Mouse (Mus musculus) naive thymus-derived CD4-positive, alpha-beta T cell, adult 2 months (primary cell): ENCODE data around the gene Stxbp4.
A peak's percentile ranks its signal among the peaks of the same experiment; 100 is the strongest.

Experiments
- DNase-seq: peaks from one replicate; pipeline ENCODE4 v3.0.0-alpha.2; 2011; ENCODE audit warnings: low read depth

Stxbp4 gene

GRCm38 (mm10) chr11:90650231-90650885 is 12.5 kb upstream of the Stxbp4 start:
- DNase-seq, result no peak

DNA sequence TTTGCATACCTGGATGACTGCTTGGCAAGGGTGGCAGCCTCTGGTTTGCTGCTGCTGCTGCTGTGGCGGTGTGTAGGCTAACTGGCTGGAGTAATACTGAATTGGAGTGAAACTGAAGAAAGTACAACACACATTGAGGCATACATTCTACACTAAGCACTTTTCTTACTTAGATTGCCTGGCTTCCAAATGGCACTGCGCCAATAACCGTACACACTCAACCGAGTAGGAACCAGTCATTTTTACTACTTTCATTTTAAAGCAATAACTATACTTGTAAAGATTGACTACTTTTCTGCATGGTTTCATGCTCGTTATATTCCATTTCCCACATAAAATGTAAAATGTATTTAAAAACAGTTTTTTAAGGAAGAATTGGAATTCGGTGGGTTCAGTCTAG is 11.9 kb upstream of the Stxbp4 start:
- DNase-seq, result no peak

GRCm38 (mm10) chr11:90638312-90638830 is 487 bp upstream of the Stxbp4 start:
- no peak for DNase-seq

DNA sequence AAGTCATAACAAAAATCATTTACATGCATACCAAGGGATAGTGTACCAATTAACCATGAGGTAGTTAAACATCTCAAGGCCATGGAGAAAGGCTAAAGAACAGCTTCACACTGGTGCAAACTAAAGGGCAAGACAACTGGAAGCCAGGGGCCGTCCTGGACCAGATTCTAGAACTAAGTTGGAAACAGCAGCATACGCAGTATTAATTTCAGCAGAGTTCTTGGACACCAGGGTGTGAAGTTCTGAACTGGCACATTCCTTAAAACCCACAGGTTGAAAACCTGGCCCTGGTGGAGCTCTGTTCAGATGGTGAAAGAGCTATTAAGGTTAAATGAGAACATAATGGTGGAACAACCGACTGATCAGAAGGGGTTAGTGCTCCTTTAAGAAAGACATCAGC is 3.2 kb downstream of the Stxbp4 start:
- DNase-seq, result no peak

GRCm38 (mm10) chr11:90632480-90632879 is 5.4 kb downstream of the Stxbp4 start:
- no peak for DNase-seq

- DNase-seq, result no peak
These were observed 10.1 kb downstream of the Stxbp4 start for GRCm38 (mm10) chr11:90627751-90628150.

DNA sequence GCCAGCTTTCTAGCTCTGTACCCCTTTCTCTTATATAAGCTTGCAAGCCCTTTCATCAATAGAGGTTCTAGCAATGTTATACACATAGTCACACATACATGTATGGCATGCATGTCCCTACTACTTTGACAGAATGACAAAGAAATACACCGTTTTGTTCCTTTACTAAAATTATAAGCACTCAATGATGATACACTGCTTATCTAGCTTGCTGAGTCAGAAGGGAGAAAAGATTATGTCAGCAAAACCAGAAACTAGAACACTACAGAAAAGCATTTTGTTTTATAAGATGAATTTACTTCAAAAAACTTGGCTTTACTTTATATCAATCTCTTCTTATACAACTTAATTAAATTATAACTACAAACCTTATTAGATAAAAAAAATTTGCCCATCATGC is 12.7 kb downstream of the Stxbp4 start:
- no peak for DNase-seq

DNA sequence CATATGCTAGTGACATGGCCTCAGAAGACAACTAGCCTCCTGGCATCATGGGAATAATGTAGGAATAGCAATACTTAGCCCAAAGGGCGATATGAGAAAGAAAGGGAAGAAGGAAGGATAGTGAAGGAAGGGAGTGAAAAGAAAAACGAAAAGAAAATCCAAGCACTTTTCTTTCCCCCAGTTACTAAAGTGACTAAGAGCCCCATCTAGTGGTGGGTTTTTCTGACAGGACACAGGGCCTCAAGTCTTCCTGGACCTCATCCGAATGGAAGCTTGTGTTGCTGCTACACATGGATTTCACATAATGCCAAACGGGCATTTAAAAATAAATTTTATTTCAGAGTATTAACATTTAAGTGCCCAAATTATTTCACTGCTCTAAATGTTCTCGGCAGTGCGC is 14.4 kb downstream of the Stxbp4 start:
- DNase-seq, result peak; percentile 55

DNA sequence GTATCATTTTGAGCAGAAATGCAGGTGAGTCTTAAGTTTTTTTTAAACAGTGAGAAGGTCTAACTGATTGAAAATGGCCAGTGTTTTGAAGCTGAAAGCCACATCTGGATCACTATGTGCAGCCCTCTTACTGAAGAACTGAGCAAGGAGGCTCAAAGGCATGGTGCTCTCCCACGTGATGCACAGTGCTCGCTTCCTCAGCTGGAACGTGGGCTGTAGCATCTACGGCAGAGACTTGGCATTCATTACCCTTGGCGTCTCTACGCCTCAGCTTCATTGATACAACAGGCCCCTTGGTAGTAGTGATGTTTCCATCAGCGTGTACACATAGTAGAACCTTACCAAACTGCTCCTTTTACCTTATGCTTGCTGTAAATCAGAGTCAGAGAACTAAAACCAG is 15.4 kb downstream of the Stxbp4 start:
- DNase-seq, result no peak

- no peak for DNase-seq
These were observed 15.8 kb downstream of the Stxbp4 start for GRCm38 (mm10) chr11:90622044-90622443.

GRCm38 (mm10) chr11:90616431-90616830 is 21.5 kb downstream of the Stxbp4 start:
- DNase-seq, result peak; percentile 55

- DNase-seq, result no peak
These were observed 23.1 kb downstream of the Stxbp4 start for GRCm38 (mm10) chr11:90614743-90615142.

- no peak for DNase-seq
These were observed 25.8 kb downstream of the Stxbp4 start for GRCm38 (mm10) chr11:90612118-90612517.

- DNase-seq, result no peak
These were observed 34.8 kb downstream of the Stxbp4 start for GRCm38 (mm10) chr11:90603066-90603465.

DNA sequence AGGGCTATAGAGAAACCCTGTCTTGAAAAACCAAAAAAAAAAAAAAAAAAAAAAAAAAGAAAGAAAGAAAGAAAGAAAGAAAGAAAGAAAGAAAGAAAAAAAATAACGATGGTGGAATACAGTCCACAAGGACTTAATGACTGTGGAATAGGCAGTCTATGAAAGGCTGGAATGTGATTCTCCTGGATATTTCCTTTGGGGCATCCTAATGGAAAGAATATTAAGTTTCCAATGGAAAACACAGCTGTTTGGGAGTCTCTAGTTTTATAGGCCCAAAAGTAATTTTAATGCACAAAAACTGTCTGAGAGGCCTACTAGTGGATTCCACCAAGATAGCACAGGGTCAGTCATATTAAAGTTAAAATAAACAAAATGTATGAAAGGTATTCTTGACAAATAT is 42.1 kb downstream of the Stxbp4 start:
- DNase-seq, result no peak

- DNase-seq, result no peak
These were observed 46.9 kb downstream of the Stxbp4 start for GRCm38 (mm10) chr11:90590996-90591395.

DNA sequence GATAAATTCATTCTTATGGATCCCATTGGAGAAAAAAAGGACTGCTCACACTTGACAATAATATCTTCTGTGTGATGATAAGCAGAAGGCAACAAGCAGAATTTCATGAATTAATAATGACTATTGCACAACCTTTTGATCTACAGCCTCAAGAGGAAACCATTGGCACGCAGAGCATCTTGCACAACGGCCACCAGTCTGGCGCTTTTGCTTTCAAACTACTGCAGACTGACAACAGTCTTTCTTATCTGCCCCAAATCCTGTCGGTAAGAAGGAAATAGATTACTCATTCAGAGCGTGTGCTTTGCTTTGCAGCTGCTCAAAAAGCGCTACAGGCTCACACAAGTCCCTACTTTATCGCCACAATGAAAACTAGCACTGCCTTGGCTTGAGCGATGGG is 51.7 kb downstream of the Stxbp4 start:
- DNase-seq, result no peak

DNA sequence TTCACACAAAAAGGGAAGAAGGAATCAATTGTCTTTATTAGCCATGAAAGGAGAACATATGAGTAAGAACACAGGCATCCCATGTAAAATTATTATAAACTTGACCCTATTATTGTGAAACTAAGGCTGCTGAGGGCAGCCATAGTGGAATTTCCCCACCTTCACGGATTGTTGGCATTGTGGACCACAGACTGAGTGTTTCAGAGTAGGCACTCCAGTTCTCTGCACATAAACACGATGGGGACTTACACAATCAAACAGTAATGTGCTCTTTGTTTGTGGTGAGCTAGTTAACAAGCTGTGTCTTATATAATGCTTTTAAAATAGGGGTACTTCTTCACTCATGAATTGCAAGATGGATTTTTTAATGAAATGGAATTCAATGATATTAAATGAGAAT is 52.1 kb downstream of the Stxbp4 start:
- no peak for DNase-seq

GRCm38 (mm10) chr11:90577057-90577780 is 60.7 kb downstream of the Stxbp4 start:
- DNase-seq, result no peak

DNA sequence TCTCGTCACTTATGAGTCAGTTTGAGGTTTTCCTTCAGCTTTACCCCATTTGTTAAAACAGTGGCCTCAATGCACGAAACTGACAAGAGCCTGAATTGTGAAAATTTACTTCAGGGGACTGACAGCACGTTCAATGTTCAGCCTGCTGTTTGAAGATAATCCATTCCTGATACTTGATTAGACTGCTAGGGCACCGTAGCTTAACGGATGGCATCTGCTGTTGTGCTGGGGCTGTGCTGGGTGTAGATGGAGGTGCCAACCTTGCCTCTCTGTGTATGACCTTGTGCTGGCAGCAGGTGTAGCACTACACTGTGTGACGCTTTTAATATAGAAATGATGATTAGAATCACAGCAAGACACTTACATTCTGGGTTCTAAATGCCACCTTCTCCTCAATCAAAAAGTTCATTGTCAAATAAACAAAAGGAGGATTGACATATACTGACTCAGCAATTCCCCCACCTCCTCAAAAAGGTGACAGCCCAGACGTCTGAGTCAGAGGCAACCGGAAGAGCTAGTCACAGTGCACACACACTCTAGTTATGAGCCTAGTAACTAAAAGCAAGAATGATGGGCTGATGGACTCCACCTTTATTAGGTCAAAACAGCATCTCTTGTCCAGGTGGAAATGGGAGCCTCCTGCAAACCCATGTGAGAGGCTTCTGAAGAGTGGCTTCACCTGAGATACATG is 61.5 kb downstream of the Stxbp4 start:
- no peak for DNase-seq

DNA sequence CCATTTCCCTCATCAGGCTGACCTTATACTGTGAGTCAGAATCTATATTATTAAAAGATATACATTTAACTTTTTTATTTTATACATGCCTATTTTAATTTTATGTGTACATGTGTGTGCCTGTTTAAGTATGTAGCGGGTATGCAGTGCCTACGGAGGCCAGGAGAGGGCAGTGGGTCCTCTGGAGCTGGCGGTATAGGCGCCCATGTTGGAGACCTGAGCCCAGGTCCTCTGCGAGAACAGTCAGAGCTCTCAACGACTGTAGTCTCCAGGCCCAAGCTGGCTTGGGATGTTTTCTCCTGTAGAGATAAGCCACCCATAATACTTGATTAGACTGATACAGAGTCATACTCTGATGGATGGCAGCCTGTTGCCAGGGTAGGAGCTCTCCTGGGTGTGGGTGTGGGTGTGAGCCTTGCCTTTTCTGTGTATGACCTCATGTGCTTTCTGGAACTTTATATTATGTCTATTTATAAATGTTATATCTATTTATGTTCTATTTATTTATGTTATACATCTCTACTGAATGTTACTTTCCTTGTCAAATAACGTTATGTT is 62.3 kb downstream of the Stxbp4 start:
- no peak for DNase-seq

DNA sequence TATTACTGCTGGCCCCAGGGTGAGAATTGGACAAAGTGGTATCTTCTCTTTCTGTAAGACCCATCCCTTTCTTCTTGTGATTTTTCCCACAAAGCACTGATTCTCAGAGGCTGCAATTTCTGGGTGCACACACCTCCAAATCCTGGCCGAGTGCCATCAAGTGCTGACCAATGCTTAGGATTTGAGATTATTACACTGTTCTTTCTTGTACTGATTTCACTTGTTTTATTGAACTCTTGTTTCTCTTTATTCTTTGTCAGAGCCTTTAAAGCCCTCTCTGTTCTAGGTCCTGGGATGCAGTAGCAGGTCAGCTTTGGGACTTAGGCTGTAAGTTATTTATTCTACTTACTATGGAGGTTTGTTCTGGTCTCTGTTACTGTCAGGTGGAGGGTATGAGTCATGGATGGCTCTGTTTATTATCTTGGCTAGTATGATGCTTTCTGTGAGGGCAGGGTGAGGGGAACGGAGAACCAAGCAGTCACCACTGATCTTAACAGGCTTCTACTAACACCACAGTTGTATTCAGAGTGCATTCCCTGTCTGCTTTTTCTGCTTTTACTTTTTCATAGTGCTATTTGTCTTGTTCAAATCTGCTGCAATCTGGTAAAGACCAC is 67.1 kb downstream of the Stxbp4 start:
- DNase-seq, result no peak
